Mouse (Mus musculus) frontal cortex, postnatal 14 days (tissue): ENCODE data around the gene Sfi1.
"Not testable (repeated sequence)": the region's sequence is repeated elsewhere in the genome, so short reads cannot be mapped to it uniquely, and the experiment has no call there.

Experiments
- DNase-seq, 2 experiments: peaks; one replicate each; pipeline ENCODE4 v3.0.0; 2022; ENCODE audit warnings: low spot score in 2 of 2

Sfi1 gene

DNA sequence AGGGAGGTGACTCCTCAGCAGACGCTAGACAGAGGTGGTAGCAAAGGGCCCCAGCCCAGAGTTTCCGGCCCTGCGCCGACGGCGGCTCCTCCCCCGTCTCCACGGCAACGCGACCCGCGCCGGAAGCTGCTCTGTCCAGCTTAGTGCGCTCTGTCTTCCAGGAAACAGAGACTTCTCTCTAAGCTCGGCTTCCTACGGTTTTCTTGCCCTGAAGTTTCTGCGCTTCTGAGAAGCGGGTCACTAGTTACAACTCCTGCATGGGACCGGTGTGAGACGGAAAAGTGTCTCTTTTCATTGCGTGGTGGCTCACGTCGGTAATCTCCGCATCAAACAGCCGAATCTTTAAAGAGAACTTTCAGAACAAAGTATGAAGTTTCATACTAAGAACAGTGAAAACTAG lies at the start of gene Sfi1:
Sfi1 (minus strand) TSS at position 101 of the 400 bp plus-strand sequence.
- DNase-seq = no peak

DNA sequence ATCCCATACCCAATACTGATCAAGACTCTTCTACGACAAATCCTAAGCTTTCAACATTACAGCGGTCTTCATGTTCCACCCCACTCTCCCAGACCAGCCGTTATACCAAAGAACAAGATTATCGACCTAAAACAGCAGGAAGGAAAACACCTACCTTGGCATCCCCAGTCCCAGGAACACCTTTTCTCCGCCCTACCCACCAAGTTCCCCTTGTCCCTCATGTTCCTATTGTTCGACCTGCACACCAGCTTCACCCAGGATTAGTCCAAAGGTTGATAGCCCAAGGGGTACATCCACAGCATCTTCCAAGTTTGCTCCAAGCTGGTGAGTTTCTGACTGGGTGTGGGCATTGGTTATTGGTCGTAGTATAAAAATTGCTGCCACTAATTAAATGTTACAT lies 49.1 kb upstream of the Sfi1 start:
- DNase-seq = no peak

DNA sequence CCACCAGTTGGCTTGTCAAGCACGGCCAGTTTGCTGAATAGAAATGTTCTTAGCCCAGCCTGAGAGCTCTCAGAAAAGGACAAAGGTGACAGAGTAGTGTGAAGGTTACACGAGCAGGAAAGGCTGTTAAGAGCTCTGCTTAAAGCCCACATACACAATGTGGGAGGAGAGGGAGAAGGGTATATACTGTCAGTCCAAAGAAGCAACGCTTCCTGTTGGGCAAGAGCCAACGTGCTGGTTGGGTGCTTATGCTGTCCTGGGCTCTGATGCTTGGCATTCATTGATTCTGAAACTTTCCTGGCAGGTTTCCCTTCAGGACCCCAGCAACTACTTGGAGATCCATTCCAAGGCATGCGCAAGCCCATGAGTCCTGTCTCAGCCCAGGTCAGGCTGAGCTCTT lies 42.0 kb upstream of the Sfi1 start:
- DNase-seq = no peak

DNA sequence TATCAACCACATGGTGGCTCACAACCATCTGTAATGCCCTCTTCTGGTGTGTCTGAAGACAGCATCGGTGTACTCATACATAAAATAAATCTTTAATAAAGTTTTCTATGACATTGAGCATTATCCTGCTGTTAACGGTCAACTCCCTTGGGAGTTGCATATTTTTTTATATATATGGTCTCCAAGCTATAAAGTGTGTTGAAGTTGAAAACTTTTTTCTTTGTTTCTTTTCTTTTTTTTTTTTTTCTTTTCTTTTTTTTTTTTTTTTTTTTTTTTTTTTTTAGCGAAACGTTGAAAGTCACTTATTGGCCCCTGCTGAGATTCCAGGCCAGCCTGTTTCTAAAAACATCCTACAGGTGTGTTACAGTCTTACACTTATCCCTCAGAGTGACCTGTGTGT lies 40.4 kb upstream of the Sfi1 start:
- DNase-seq = no peak

DNA sequence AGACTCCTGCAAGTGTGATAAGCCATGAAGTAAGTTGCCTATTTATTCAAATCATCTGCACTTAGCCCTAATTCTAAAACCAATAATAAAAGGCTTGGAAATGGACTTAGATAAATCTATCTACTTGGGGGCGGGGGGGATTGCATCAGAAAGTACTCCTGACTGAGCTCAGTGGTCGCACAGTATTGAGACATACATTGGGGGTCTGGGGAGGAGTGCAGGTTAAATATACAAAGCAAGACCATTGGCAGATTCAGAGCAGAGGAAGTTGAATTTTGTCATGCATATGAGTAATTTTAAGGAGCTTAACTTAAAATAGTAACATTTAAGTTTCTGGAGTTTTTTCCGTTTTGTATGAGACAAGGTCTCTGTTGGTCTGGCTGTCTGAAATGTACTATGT lies 39.0 kb upstream of the Sfi1 start:
- DNase-seq = no peak

DNA sequence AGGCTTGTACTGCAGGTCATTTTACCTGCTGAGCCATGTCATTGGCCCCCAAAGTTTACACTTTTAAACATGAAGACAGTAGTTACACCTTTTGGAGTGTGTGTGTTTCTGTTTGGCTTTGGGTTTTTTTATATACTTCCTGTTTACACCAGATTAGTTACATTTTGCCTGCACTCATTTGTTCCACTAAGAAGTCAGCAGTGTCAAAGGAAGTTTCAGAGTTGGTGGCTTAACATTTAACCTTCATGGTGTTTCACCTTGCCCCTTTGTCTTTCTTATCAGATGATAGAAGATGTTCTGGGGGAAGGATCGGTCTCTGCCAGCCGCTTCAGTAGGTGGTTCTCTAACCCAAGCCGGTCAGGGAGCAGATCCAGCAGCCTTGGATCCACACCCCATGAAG lies 33.9 kb upstream of the Sfi1 start:
- no peak for DNase-seq

DNA sequence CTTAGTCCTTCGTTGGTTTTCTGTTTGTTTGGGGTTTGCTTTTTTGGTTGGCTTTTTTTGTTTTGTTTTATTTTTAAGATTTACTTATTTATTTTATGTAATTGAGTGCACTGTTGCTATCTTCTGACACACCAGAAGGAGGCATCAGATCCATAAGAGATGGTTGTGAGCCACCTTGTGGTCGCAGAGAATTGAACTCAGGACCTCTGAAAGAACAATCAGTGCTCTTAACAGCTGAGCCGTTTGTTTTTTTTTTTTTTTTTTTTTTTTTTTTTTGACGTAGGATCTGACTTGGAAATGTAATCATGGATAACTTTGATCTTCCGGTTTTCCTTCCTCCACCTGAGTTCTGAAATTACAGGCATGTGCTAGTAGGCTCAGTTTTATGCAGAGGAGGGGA lies 29.8 kb upstream of the Sfi1 start:
- DNase-seq = no peak

DNA sequence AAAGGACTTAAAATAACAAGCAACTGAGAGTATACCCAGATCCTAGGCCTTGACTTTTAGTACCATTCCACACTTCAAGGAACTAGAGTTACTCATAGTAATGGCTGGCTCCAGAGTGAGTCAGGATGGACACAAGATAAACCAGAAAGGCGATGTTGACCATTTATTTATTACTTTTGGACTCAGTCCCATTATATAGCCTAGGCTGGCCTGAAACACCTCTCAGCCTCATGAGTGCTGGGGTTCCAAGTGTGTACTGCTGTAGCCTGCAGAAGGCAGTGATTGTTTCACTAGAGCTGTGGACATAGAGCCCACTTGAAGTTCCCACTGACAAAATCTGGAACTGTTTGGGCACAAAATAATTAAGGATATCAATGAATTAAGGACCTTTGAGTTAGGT lies 19.3 kb upstream of the Sfi1 start:
- DNase-seq = no peak

DNA sequence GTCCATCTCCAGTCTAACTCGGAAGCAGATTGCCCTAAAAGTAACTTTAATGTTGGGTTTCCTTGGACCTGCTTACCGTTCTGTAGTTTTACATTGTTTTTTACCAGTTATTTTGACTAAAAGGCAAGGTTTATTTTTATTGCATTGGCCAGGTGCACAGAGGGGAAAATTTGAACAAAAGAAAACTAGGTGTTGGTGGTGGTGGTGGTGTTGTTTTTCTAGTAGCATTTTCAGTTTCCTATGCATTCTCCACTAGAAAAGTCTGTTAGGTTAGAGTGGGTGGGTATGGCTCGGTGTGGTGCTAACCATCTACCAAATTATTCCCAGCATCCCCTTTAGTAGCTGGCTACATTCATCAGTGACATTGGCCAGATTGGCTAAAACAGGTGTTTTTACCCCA lies 13.5 kb upstream of the Sfi1 start:
- DNase-seq = no peak

DNA sequence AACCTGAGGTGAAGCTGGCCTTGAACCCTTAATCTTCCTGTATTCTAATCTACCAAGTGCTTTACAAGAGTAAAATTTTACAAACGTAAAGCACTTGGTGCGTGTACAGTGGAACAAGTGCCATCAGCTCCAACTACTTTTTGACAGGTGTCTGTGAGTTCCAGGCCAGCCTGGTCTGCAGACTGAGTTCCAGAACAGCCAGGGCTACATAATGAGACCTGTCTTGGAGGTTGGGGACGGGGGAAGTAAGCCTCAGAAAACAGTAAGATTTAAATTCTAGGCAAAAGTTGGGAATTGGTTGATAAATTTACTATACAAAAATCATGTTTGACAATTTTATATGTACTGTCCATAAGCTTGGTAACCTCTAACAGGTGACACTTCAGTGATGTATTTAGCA lies 11.9 kb upstream of the Sfi1 start:
- no peak for DNase-seq

DNA sequence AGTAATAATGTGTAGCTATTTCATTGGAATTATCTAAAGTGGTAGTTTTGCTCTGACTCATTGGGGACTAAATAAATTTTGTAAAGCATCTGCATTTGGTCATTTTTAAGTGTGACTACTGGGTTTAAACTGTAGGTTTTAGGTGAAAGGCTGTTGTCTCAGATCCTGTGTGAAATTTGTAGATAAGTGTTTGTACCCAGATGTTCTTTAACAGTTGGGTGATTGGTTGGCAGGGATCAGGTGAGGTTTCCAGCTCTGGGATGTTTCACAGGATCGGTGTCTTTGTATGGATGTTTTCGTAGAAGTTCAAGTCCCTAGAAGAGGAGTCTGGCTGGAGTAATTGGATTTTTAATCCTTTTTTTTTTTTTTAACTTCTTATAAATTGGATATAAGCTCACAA lies 10.5 kb upstream of the Sfi1 start:
- DNase-seq = no peak

DNA sequence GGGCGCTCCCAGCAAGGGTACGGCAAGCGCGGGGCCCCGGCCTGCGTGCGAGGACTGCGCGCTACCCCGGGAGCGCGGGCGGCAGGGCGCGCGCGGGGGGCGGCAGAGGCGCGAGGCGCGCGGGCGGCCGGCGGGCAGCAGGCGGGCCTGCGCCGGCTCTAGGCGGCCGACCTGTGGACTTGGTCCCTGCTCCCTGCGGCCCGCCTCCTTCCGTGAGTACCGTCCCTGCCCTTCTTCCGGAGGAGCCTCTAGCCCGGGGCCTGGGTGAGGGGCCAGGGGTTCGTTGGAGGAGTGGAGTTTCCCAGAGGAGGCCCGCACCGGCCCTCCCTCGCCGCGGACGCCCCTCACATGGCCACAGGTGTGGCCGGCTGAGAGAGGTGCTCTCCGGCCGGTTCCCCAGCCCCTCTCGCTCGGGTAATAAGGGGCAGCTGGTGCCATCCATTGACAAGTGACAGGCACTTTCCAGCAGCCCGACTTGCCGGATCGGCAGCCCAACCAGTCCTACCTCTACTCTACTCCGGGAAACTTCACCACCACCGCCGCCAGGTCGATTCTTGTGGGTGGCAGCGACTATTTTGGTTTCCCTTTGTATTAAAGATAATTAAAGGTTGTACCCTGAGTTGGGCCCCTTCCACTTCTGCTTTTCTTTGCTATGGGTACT lies 9.6 kb upstream of the Sfi1 start:
- DNase-seq = peak; percentile 28 to 31

DNA sequence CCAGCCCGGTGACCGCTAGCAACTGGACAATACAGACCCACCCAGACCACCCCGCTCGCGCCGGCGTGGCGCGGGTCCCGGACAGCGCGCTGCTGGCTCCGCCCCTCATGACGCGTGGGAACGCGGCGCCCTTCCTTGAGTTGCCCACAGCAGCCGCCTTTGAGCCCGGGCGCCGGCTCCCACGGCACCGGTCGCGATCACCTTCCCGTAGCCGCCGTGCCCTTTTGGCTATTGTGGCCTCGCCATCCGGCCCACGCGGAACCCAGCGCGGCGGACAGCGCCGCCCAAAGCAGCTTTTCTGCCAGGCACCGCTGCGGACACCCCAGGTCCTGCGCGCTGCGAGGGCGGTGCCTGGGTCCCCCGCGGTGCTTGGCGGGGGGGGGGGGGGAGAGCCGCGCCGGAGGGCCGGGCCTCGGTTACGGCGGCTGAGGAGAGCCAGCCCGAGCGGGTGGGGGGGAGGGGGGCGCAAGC lies 9.0 kb upstream of the Sfi1 start, which contains the start of gene Eif4enif1:
Eif4enif1 (plus strand) TSS at position 162 of the 471 bp plus-strand sequence.
- peak; percentile 87 for DNase-seq

DNA sequence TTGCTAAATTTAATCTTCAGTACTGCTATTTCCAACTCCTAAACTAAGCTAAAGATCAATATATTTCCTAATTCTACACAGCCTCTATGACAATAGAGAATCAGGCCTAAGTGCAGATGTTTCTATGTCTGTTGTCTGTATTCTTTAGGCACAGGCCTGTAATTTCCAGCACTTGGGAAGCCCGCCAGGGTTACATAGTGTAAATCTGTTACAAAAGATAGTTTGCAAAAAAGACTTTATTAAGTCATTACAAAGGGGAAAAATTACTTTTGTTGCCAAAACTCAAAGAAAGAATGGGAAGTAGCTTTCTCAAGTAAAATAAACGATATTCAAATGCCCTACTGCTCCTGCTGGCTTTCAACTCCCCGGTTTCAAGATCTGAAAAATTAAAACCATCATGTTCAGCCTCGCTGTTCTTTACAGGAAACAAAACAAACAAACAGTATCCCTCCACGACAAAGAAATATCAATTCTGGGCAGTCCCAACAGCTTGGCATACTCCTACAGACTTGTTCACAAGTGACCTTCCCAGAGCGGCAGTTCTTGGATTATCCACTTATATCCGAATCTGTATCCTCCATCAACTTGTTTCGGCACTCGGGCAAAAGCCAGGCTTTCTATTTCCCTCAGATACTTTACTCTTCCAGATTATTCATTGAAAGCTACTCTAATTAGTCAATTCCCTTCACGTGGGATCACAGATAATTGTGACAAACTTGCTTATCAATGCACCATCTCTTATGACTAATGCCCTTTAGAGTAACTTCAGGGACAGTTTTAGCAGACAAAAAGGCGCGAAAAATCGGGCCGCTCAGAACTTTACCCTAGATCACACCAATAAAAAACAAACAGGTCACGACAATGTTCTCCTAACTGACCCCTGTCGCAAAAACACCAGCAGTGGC lies 8.3 kb upstream of the Sfi1 start:
- DNase-seq = no peak

DNA sequence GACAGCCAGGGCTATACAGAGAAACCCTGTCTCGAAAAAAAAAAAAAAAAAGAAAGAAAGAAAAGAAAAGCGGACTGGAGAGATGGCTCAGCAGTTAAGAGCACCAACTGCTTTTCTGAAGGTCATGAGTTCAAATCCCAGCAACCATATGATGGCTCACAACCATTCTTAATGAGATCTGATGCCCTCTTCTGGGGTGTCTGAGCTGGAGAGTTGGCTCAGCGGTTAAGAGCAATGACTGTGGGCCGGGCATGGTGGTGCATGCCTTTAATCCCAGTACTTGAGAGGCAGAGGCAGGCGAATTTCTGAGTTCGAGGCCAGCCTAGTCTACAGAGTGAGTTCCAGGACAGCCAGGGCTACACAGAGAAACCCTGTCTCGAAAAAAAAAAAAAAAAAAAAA lies 7.4 kb upstream of the Sfi1 start:
- not testable (repeated sequence) for DNase-seq

DNA sequence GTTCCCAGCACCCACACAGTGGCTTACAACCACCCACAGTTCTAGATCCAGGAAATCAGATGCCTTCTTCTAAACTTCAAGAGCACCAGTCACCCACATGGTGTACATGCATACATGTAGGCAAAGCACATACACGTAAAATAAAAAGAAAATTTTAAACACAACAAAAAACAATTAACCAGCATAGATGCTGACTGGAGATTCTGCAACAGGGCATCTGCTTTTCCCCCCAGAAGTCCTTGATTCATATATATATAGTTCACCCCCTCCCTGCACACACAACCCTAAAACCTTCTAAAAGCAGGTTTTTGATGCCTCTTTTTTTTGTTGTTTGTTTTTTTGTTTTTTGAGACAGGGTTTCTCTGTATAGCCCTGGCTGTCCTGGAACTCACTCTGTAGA lies 10.6 kb downstream of the Sfi1 start:
- DNase-seq = not testable (repeated sequence)

DNA sequence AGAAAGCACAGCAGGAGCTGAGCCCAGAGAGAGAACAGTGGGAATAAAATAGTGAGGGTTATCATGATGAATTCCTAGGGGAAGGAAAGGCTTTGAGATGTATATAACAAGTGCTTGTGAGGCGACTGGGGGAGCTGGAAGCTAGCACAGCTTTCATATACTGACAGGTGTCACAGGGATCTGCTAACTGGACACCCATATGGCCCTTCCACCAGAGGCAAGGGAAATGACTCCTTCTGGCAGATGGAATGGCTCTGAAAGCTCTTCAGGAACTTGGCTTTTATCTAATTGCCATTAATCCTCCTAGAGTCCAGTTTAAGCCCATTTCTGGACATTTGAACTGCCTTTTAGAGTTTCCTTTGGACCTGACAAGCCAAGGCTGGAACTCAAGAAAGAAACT lies 11.3 kb downstream of the Sfi1 start:
- not testable (repeated sequence) for DNase-seq

DNA sequence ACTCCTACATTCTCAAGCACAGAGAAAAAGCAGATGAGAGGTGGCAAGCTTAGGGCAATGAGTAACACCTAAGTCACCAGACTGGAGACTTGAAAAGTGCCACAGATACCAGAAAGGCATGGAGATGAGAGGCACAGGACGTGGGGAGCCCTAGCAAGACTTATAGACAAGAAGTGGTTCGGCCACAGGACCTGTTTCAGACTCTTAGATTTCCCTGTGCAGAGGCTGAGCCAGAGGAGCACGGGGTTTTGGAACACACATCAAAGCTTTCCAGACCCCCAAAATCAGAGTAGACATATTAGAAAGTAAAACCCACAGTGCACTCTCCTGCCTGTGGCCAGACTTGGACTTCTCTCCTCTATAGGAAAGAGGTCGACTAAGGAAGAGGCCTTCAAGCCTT lies 12.0 kb downstream of the Sfi1 start:
- DNase-seq = peak; percentile 55 to 72

DNA sequence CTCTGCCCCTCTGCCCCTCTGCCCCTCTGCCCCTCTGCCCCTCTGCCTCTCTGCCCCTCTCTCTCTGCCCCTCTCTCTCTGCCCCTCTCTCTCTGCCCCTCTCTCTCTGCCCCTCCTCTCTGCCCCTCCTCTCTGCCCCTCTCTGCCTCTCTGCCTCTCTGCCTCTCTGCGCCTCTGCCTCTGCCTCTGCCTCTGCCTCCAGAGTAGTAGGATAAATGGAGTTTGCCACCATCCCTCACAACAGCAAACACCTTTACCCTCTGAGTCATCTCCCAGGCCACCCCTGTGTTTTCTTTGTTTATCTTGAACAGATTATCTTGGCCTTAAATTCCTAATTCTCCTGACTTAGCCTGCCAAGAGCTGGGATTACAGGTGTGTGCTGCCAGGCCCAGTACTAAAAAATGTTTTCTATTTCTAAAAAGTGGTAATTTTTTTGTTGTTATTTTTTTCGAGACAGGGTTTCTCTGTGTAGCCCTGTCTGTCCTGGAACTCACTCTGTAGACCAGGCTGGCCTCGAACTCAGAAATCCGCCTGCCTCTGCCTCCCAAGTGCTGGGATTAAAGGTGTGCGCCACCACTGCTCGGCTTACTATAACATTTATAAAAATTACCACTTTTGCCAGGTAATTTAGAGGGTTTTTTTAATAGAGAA lies 12.6 kb downstream of the Sfi1 start:
- not testable (repeated sequence) for DNase-seq

DNA sequence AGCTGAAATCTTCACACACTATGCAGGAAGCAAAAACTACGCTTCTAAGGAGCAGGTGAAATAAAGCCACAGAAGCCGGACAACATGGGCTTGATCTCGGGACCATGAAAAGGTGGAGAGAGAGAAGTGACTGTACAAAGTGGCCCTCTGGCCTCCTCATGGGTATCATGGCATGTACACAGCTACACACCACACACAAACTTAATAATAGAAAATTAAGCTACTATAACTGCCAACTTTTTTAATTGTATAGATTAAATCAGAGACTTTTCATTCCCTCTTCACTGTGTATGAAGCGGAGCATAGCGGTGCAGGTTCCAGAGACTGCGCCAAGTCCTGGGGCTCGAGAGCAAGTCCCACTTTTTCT lies 13.6 kb downstream of the Sfi1 start:
- DNase-seq = peak in 1 of 2 experiments; percentile 23

DNA sequence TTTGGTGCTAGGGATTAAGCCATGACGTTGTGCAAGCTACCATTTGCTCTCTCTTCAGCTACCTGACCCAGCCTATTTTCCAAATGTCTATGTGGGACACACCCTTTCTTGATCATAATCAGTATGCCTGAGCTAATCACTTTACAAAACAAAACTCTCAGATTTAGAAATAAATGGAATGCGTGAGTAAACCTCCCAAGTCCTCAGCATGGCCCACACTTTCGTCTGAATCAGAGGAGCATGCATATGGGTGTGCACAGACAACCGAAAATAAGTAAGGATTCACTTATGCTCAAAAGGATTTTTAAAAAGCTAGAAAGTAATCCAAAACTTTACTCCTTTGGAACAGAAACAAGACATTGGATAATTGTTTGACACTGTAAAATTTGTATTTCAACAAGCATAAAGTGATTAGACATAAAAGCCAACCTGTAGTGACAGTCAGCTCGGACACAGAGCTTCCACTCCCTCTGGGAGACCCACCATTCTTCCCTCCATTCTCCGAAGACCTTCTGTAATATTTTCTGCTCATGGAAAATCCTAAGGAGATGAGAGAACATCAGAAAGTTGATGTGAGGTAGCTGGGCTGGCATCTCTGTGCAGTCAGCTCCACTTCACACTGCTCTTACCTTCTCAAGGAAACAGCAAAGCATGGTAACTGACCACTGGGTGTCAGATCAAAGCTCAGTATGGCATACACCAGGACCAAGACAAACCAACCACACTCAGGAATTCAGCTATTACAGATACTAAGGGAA lies 14.1 kb downstream of the Sfi1 start:
- DNase-seq = not testable (repeated sequence)
